Mouse (Mus musculus) embryo, embryonic 10 days (tissue): ENCODE measurements around the gene Lipt2.

ENCODE experiments used
- DNase-seq: peaks from one replicate; pipeline ENCODE4 v3.0.0-alpha.2; 2015; ENCODE audit warnings: low spot score

The Lipt2 gene

GRCm38 (mm10) chr7:100170756-100171155 is 11.7 kb downstream of the Lipt2 start:
- no peak for DNase-seq

DNA sequence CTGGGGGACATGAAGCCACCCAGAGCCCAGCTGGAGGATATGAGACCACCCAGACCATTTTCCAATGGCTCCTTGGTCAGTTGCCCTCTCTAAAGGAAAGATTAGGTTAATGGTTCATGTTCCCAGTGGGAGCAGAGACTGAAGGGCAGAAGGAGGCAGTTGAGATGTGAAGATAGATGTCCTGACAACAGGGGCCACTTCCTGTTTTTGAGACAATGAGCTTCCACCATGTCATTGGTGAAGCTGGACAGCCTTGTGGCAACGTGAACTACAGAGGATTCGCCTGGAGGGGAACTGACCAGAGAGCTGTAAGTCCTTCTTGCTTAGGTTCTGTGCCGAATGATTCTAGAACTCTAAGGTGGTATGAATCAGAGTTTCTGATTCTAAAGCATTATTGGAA is 17.2 kb downstream of the Lipt2 start, which contains the start of gene Kcne3:
Gene Kcne3, plus strand, starts transcription at position 234 of the 400 bp plus-strand sequence.
- no peak for DNase-seq

GRCm38 (mm10) chr7:100178016-100178890 is 19.2 kb downstream of the Lipt2 start:
- peak; percentile 75 for DNase-seq

- peak; percentile 62 for DNase-seq
Measured at GRCm38 (mm10) chr7:100178891-100179233, 19.8 kb downstream of the Lipt2 start.

GRCm38 (mm10) chr7:100179394-100179793 is 20.3 kb downstream of the Lipt2 start:
- no peak for DNase-seq

- DNase-seq: no peak
Measured at GRCm38 (mm10) chr7:100179836-100180407, 20.8 kb downstream of the Lipt2 start.

DNA sequence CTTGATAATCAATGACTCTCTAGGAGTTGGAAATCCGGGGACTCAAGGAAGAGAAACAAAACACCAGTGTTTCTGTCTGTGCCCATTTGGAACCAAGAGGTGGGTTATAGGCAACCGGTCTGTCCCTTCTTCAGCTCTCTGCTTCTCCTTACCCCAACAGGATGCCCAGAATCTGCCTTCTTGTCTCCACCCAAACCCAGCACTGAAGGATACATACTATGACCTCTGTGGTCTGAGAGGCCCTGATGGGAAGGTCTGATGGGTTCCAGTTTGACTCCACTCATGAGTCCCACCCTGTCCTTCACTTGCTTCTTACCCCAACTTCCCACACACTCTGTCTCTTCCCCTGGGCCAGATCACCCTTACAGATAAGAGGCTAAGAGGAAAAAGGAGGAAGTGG is 22.1 kb downstream of the Lipt2 start:
- no peak for DNase-seq

DNA sequence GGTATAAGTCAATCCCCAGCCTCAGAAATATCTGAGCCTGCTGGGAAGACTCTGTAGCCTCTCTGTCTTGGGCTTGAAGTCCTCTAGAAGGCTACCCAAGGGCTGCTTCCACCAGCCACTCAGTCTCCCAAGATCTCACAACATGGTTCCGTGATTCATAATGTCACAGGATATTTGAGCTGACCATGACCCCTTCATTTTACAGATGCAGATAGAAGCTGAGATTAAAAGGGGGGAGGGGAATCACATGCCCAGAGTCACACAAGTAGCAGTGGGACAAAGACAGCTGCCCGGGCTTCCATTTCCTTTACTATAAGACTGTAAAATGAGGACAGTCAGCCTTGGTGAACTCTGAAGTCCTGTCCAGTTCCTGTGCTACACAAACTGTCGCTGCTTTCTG is 22.5 kb downstream of the Lipt2 start:
- no peak for DNase-seq

- DNase-seq: no peak
Measured at GRCm38 (mm10) chr7:100182388-100182787, 23.3 kb downstream of the Lipt2 start.

DNA sequence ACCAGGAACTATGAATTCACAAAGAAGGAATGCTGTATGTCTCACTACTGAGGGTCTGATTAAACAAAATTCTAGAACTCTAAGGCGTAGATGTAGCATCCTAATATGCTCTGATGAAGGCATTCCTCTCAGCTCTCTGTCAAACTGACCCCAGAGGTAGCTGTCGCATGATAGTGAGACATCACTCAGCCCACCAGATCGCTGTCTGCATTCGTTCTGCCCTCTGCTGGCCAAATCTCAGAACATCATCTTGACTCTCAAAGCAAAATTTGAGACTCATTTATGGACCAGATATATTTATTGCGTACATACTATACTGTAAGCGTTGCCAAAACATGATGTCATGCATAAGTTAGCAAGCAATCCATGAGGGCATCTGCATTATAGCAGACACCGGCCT is 28.5 kb downstream of the Lipt2 start:
- peak; percentile 79 for DNase-seq

- no peak for DNase-seq
Measured at GRCm38 (mm10) chr7:100190167-100190566, 31.1 kb downstream of the Lipt2 start.

GRCm38 (mm10) chr7:100190778-100191177 is 31.7 kb downstream of the Lipt2 start:
- peak; percentile 70 for DNase-seq

- no peak for DNase-seq
Measured at GRCm38 (mm10) chr7:100201191-100201590, 42.1 kb downstream of the Lipt2 start.

- DNase-seq: no peak
Measured at GRCm38 (mm10) chr7:100203616-100204015, 44.5 kb downstream of the Lipt2 start.

DNA sequence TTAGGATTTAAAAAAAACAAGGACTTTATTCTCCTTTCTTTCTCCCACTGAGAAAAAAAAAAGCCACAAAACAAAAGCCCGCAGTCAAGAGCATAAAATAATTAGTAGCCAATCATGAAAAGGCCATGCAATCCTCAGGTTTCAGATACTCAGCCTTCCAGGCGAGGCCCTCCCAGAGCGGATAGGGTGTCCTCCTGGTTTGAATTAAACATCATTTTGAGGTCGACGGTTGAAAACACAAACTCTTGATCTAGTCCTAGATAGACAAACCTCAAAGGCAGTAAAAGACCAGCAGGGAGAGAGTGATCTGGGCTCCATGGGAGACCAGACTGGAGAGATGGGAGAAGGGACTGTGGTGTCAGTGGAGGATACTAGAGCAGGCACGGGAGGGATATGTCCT is 45.8 kb downstream of the Lipt2 start:
- DNase-seq: no peak

GRCm38 (mm10) chr7:100206144-100206543 is 47.1 kb downstream of the Lipt2 start:
- no peak for DNase-seq

DNA sequence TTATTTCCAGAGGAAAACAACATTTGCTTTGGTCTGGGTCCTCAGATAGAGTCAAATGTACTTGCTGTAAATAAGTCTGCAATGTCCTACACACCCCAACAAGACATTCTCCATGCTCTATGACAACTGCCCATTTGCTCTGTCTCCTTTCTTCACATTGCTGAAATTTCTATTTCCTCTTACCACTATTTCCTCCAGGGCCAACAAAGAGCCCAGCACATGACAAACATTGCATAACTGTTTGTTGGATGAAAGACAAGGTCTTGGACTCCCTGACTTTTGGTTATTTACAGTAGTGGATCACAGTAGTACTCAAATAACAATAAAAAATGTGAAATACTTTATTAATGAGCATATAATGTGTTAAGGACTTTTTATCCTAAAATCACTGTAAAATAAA is 48.8 kb downstream of the Lipt2 start:
- no peak for DNase-seq
